Mouse (Mus musculus) heart, adult 2 months (tissue): ENCODE data around the gene Zfp507. TPM values are rescaled to one million over a fixed set of nuclear protein-coding genes. Genes with fewer than 3 reads are reported as not detected.

Source experiments
- DNase-seq, 2 experiments: peaks; one replicate each; pipeline ENCODE4 v3.0.0; 2021
- H3K27ac ChIP-seq: fragments of 200-600 bp; 2 replicates; pipeline ENCODE4 v1.8.1; 2022
- H3K27me3 ChIP-seq: fragments of 200-500 bp; 2 replicates; pipeline ENCODE4 v1.6.1; 2012; ENCODE audit warnings: mild to moderate bottlenecking, low read length, inconsistent platforms, mixed read lengths; ENCODE audit not compliant: control insufficient read depth, insufficient read depth
- H3K36me3 ChIP-seq: fragments of 200-500 bp; 2 replicates; pipeline ENCODE4 v1.6.1; 2012; ENCODE audit warnings: low read length, inconsistent platforms; ENCODE audit not compliant: control insufficient read depth, insufficient read depth
- H3K4me1 ChIP-seq: fragments of 200-500 bp; 2 replicates; pipeline ENCODE4 v1.6.1; 2011; ENCODE audit warnings: low read length; ENCODE audit not compliant: control insufficient read depth, insufficient read depth
- H3K4me3 ChIP-seq: fragments of 200-600 bp; 2 replicates; pipeline ENCODE4 v1.8.1; 2022
- H3K79me2 ChIP-seq: fragments of 200-500 bp; replicated peaks from 2 replicates; pipeline ENCODE4 v1.6.1; 2012; ENCODE audit warnings: mild to moderate bottlenecking, inconsistent platforms, low read length, moderate library complexity, mixed read lengths; ENCODE audit not compliant: control insufficient read depth, insufficient read depth
- H3K9ac ChIP-seq: fragments of 200-500 bp; 2 replicates; pipeline ENCODE4 v1.6.1; 2012; ENCODE audit warnings: low read depth, mild to moderate bottlenecking, control low read depth, inconsistent platforms, low read length, mixed read lengths
- CTCF ChIP-seq: fragments of 200-600 bp; IDR thresholded peaks from 2 replicates; pipeline ENCODE4 v1.8.1; 2022; ENCODE audit warnings: antibody characterized with exemption, mild to moderate bottlenecking, moderate library complexity
- EP300 ChIP-seq: fragments of 200-500 bp; IDR thresholded peaks from 2 replicates; pipeline ENCODE4 v1.6.1; 2011; ENCODE audit warnings: low read depth, low read length, control low read depth; ENCODE audit not compliant: insufficient read depth
- POLR2A ChIP-seq: fragments of 200-500 bp; IDR thresholded peaks from 2 replicates; pipeline ENCODE4 v1.6.1; 2011; ENCODE audit warnings: mild to moderate bottlenecking, low read depth, low read length, control low read depth; ENCODE audit not compliant: insufficient read depth
- WGBS: fragments of 180-500 bp; shearing (Covaris S2); methylation state at CpG from one replicate; pipeline ENCODE4 v1.1.7; 2018; 5-methylcytosine and 5-hydroxymethylcytosine counted together
- intact Hi-C: fragments of 180-260 bp; cut with DNase I; formaldehyde crosslinking; loops from one replicate; pipeline ENCODE4 v1.15.1; 2025
- polyA plus RNA-seq: library from polyadenylated mRNA; depleted of rRNA; stranded (reverse); fragments of >200 nt; gene quantifications from 2 replicates; pipeline ENCODE4 v1.2.3, GENCODE M21; 2012
- total RNA-seq, 2 experiments: library from RNA; stranded (reverse); gene quantifications; 2 replicates each; pipeline ENCODE4 v1.2.3; 2021

The Zfp507 gene
- total and polyA plus RNA-seq, 3 experiments, result 3.7 to 11.2 (median 9.4) TPM

DNA sequence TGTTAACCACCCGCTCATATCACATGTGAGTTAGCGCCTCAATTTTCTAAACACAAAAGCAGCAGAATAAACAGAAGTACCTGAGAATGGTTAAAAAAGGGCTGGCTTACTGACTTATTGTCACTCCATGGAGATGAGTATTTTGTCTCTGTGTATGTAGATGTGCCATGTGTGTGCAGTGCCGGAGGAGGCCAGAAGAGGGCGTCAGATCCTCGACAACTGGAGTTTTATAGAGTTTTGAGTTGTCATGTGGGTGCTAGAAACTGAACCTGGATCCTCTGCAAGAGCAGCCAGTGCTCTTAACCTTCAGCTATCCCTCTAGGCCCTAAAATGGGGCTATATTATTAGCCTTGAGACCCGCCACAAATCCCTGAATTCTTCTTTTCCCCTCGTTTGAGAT lies 27.3 kb upstream of the Zfp507 start:
- Histone ChIP-seq H3K9ac (no peak overlapping the region), H3K79me2 (no peaks in the 10 kb centered on the region), H3K4me3 (no peak overlapping the region), H3K27me3 (no peaks in the 10 kb centered on the region), H3K27ac (no peak overlapping the region), H3K4me1 (no peaks in the 10 kb centered on the region), H3K36me3 (no peaks in the 10 kb centered on the region)
- TF ChIP-seq EP300 (no peak), CTCF (no peak), POLR2A (no peak)
- 88% methylated on average over 7 of the region's 7 CpGs for WGBS
- DNase-seq, result no peak
- intact Hi-C loops, result no loop called here

DNA sequence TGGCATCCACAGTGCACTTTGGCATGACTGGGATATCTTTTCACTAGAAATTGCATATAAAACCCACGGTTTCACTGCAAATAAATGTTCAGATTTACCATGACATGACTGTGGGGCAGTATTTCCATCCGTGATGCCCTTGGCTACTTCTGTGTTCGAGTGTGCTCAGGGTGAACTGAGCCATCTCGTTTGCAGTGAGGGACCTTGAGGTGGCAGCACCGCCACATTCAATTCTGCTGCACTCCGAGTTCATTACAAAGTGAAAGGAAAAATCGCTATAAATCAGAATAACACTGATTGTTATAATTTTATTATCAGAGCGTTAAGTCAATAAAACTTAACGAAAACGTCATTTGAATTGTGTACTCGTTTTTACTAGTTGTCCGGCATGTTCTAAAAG lies 21.1 kb upstream of the Zfp507 start:
- Histone ChIP-seq H3K9ac (no peak overlapping the region), H3K27me3 (no peaks in the 10 kb centered on the region), H3K4me1 (no peaks in the 10 kb centered on the region), H3K27ac (no peak overlapping the region), H3K79me2 (no peaks in the 10 kb centered on the region), H3K4me3 (no peak overlapping the region), H3K36me3 (no peaks in the 10 kb centered on the region)
- intact Hi-C loops, result no loop called here
- 75% methylated on average over 12 of the region's 12 CpGs for WGBS
- TF ChIP-seq EP300 (no peak), CTCF (0 out of 2 replicates have a peak, but pooled peaks have one; percentile 12)
- DNase-seq, result no peak

DNA sequence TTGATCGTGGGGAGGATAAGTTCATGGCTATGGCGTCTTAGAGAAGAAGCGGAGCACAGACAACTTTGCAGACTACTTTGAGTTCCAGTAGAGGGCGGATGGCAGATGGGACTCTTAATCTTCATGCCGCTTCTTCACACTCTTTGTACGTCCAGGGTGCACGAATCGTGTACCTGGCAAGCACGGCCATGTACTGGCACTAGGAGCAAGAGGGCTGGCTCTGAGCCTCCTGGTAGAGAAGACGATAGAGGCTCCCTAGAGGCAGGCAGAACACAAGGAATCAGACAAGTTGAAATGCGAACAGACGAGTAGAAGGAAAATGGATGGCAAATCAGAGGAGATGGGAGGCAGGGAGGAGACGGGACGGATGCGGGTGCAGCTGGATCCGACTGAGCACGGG lies 19.5 kb upstream of the Zfp507 start:
- WGBS, result 79% methylated on average over 17 of the region's 17 CpGs
- no peak overlapping the region for H3K27ac ChIP-seq
- no peak overlapping the region for H3K4me3 ChIP-seq
- H3K9ac ChIP-seq, result no peak overlapping the region
- DNase-seq, result no peak
- H3K36me3 ChIP-seq, result no peaks in the 10 kb centered on the region
- H3K79me2 ChIP-seq, result no peaks in the 10 kb centered on the region
- no peaks in the 10 kb centered on the region for H3K4me1 ChIP-seq
- TF ChIP-seq EP300, result no peak
- no peak for TF ChIP-seq CTCF
- no peak for TF ChIP-seq POLR2A
- intact Hi-C loops, result no loop called here
- no peaks in the 10 kb centered on the region for H3K27me3 ChIP-seq

DNA sequence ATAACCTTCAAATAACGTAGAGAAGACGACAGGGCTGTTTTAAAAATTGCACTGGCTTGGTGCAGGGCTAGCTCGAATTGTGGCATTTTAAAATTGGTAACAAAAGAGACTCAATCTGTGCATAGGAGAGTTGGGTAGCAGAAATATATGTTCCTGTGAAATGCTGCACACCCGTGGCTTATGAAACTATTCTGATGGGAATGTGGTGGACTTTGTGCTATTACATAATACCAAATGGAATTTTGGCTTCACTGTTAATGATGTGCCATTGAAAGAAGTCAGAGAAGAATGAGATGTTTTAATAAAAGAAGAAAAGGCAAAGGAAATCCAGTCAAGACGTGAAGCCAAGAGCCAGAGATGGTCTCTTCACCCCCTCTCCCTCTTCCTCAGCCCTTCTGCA lies 18.6 kb upstream of the Zfp507 start:
- no peaks in the 10 kb centered on the region for H3K36me3 ChIP-seq
- TF ChIP-seq POLR2A (no peak), CTCF (no peak), EP300 (no peak)
- intact Hi-C loops, result no loop called here
- no peak overlapping the region for H3K9ac ChIP-seq
- no peaks in the 10 kb centered on the region for H3K27me3 ChIP-seq
- no peak overlapping the region for H3K4me3 ChIP-seq
- no peak for DNase-seq
- no peaks in the 10 kb centered on the region for H3K79me2 ChIP-seq
- no peaks in the 10 kb centered on the region for H3K4me1 ChIP-seq
- no peak overlapping the region for H3K27ac ChIP-seq
- WGBS, result 68% methylated on average over 5 of the region's 5 CpGs

DNA sequence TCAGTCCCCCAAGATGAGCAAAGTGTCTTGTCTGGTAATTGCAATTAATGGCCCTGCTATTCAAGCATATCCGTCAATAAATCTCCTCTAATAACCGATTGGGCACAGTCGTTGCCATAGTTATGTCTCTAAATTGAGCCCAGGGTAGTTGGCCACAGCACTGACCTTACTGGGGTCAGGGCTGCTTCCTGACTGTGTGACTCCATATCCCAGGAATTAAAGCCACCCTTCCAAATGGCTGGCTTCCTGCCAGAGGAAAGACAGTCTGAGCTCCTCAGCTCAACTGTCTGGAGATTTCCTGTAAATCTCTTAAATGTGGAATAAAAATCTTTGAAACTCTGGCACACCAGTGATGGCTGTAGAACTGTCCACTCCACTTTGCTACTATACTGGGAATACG lies 16.7 kb upstream of the Zfp507 start:
- H3K9ac ChIP-seq, result no peak overlapping the region
- H3K4me1 ChIP-seq, result no peaks in the 10 kb centered on the region
- 39% methylated on average over 4 of the region's 4 CpGs for WGBS
- H3K27me3 ChIP-seq, result no peaks in the 10 kb centered on the region
- no peak for DNase-seq
- intact Hi-C loops, result no loop called here
- no peaks in the 10 kb centered on the region for H3K79me2 ChIP-seq
- H3K36me3 ChIP-seq, result no peaks in the 10 kb centered on the region
- no peak for TF ChIP-seq POLR2A
- TF ChIP-seq EP300, result no peak
- TF ChIP-seq CTCF, result no peak
- H3K27ac ChIP-seq, result no peak overlapping the region
- no peak overlapping the region for H3K4me3 ChIP-seq

DNA sequence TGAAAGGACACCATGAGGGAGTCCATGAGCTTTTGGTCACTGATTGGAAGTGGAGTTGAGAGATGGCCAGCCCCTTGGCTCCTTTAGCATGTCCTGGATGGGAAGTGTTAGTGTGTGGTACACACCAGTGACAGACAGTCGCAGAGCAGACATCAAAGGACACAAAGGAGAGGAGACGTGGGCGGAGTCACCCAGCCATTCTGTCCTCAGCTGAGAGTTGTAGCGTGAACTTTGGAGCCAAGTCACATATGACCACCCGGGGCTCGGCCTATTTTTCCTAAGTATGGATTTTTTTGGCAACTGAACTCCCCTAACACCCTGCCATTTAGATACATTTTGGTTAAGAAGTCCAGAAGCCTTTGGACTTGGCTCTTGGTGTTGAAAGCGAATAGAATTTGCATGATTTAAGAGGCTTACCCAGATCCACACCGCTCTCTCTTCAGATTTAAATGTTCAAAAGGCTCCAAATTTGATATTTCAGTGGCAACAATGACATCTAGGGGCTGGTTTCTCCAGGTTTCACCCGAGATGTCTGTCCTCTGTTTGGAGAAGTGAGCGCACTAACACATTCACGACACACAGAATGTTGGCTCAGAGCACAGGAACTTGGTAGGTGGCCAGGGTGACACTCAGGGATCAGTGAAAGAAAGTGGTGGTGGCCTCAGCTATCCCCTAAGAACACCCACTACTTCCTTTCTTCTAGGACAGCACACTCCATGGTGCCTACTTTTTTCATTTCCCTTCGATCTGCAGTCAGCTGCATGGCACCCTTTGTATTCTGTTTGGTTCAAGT lies 12.2 kb upstream of the Zfp507 start:
- Histone ChIP-seq H3K27ac (no peak overlapping the region), H3K27me3 (no peaks in the 10 kb centered on the region), H3K4me1 (no peaks in the 10 kb centered on the region), H3K4me3 (no peak overlapping the region), H3K79me2 (no peaks in the 10 kb centered on the region), H3K9ac (no peak overlapping the region), H3K36me3 (no peaks in the 10 kb centered on the region)
- WGBS, result 68% methylated on average over 12 of the region's 12 CpGs
- intact Hi-C loops, result no loop called here
- no peak for DNase-seq
- TF ChIP-seq EP300 (no peak), CTCF (no peak), POLR2A (no peak)
